Mouse (Mus musculus) intestine, postnatal 0 days (tissue): ENCODE data around the gene Zfp277. TPM values are rescaled to one million over a fixed set of nuclear protein-coding genes. Genes with fewer than 3 reads are reported as not detected.

Experiments
- ATAC-seq: fragments of 200-750 bp; cut with Nextera tagmentation; 2 replicates; pipeline ENCODE4 v1.8.0; 2017; ENCODE audit warnings: mild to moderate bottlenecking, moderate TSS enrichment, moderate library complexity
- H3K27ac ChIP-seq: fragments of 300-500 bp; sonication (generic); 2 replicates; pipeline ENCODE4 v1.5.1; 2014; ENCODE audit warnings: mild to moderate bottlenecking, low read depth, low read length, moderate library complexity
- H3K27me3 ChIP-seq: fragments of 300-500 bp; sonication (generic); replicated peaks from 2 replicates; pipeline ENCODE4 v1.6.1; 2014; ENCODE audit warnings: low read length, mixed read lengths; ENCODE audit not compliant: control insufficient read depth, insufficient read depth
- H3K36me3 ChIP-seq: fragments of 300-500 bp; sonication (generic); 2 replicates; pipeline ENCODE4 v1.6.1; 2014; ENCODE audit warnings: mild to moderate bottlenecking, moderate library complexity; ENCODE audit not compliant: control insufficient read depth, insufficient read depth
- H3K4me1 ChIP-seq: fragments of 300-500 bp; sonication (generic); replicated peaks from 2 replicates; pipeline ENCODE4 v1.6.1; 2014; ENCODE audit warnings: antibody characterized with exemption, low read length, mixed read lengths; ENCODE audit not compliant: control insufficient read depth, insufficient read depth
- H3K4me2 ChIP-seq: fragments of 300-500 bp; sonication (generic); replicated peaks from 2 replicates; pipeline ENCODE4 v1.6.1; 2014; ENCODE audit warnings: low read depth, mild to moderate bottlenecking, moderate library complexity
- H3K4me3 ChIP-seq: fragments of 300-500 bp; sonication (generic); 2 replicates; pipeline ENCODE4 v1.5.1; 2014; ENCODE audit warnings: low read depth, low read length
- H3K9ac ChIP-seq: fragments of 300-500 bp; sonication (generic); 2 replicates; pipeline ENCODE4 v1.6.1; 2014; ENCODE audit warnings: mild to moderate bottlenecking, low read depth, low read length
- H3K9me3 ChIP-seq: fragments of 300-500 bp; sonication (generic); 2 replicates; pipeline ENCODE4 v1.6.1; 2016; ENCODE audit warnings: mixed run types; ENCODE audit not compliant: control insufficient read depth
- CTCF ChIP-seq: sonication (generic); IDR thresholded peaks from 2 replicates; pipeline ENCODE4 v1.5.1; 2016; ENCODE audit warnings: low read depth, mild to moderate bottlenecking, control low read depth, antibody characterized with exemption, moderate library complexity
- WGBS: fragments of 180-500 bp; shearing (Covaris S2); extraction: QIAGEN DNeasy Blood & Tissue Kit; methylation state at CpG from one replicate; pipeline ENCODE4 v1.1.7; 2014; 5-methylcytosine and 5-hydroxymethylcytosine counted together
- polyA plus RNA-seq: library from polyadenylated mRNA; unstranded; fragments of >200 nt; fragmentation: Nextera tagmentation; extraction: Ambion mirVana; gene quantifications from 2 replicates; pipeline ENCODE4 v1.2.1, GENCODE M21; 2015

Gene Zfp277
- polyA plus RNA-seq, 1 experiment from 2014 or later: 19.9 TPM

DNA sequence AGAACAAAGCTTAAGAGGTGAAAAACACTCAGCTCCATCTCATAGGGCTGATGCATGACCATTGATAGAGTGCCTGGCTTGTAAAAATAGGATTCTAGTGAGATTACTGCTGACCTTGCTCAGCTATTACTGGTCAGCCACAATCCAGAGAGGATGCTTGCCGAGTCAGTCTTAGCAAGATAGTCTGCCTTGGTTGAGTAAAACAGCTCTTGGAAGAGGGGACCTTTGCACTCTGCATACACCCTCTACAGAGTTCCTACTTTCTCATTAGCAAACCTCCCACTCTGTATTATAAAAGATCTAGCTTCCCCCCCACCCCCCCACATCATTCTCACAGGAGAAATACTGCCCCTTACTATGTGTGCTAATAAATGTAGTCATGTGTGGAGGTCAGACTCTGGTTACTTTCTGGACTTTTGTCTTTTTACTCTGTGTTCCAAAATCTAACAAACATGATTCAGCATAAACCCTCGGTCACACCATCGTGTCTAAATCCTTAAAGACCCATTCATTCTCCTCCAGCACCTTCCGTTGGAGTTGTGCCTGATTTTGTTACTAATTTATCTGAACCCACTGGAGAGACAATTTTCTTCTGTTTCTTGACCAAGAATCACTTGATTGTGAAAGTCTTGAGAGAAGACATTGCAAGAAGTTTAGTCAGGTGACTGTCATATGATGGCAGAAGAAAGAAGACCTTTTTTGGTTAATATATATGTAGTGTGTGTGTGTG is 164.9 kb downstream of the Zfp277 start:
- Histone ChIP-seq H3K4me2 (no peak overlapping the region), H3K4me3 (no peak overlapping the region), H3K4me1 (no peaks in the 10 kb centered on the region), H3K27me3 (no peaks in the 10 kb centered on the region), H3K27ac (no peak overlapping the region), H3K9me3 (no peaks in the 10 kb centered on the region), H3K36me3 (no peaks in the 10 kb centered on the region), H3K9ac (no peak overlapping the region)
- TF ChIP-seq CTCF: no peak
- ATAC-seq: no peak
- 80% methylated on average over 4 of the region's 4 CpGs for WGBS

DNA sequence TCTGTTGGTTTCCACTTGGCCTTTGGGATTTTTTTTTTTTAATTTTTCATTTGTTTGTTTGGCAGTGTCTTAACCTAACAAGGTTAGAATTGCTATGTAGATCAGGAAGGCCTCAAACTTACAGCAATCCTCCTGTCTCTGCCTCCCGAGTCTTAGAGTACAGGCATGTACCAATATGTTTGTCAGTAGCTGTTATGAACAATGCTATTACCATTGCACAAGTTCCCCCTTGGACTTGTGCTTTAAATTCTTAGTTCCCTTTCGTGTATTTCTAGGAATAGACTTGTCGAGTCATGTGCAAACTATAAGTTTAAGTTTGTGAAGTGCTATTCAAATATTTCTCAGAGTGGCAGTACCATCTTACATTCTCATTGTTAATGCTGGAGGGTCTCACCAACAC is 168.1 kb downstream of the Zfp277 start:
- H3K27me3 ChIP-seq: no peaks in the 10 kb centered on the region
- H3K4me3 ChIP-seq: no peak overlapping the region
- no peak overlapping the region for H3K27ac ChIP-seq
- TF ChIP-seq CTCF: no peak
- no peak overlapping the region for H3K9ac ChIP-seq
- no peaks in the 10 kb centered on the region for H3K4me1 ChIP-seq
- H3K36me3 ChIP-seq: no peaks in the 10 kb centered on the region
- 90% methylated on average over 3 of the region's 3 CpGs for WGBS
- H3K9me3 ChIP-seq: no peaks in the 10 kb centered on the region
- no peak overlapping the region for H3K4me2 ChIP-seq
- ATAC-seq: no peak

DNA sequence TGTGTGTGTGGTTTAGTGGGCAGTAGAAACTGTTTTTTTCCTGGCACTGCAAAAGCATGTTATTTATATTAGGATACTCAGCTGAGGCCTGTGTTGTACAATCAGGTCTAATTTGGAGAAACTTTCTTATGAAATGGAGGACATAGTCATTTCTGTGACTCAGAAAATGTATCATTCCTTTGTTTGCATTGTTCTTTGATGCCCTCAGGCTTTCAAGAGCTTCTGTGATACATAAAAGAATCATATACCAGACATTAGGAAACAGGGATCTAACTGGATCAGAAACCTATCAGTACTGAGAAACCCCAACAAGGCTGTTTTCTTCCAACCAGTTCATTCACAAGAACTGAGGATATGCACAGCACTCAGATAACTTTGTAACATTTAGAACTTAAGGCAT is 170.8 kb downstream of the Zfp277 start:
- H3K9ac ChIP-seq: no peak overlapping the region
- H3K27ac ChIP-seq: no peak overlapping the region
- H3K9me3 ChIP-seq: no peaks in the 10 kb centered on the region
- no peak overlapping the region for H3K4me2 ChIP-seq
- no peak for ATAC-seq
- no peaks in the 10 kb centered on the region for H3K36me3 ChIP-seq
- no peaks in the 10 kb centered on the region for H3K27me3 ChIP-seq
- no peak for TF ChIP-seq CTCF
- no peak overlapping the region for H3K4me3 ChIP-seq
- H3K4me1 ChIP-seq: no peaks in the 10 kb centered on the region

DNA sequence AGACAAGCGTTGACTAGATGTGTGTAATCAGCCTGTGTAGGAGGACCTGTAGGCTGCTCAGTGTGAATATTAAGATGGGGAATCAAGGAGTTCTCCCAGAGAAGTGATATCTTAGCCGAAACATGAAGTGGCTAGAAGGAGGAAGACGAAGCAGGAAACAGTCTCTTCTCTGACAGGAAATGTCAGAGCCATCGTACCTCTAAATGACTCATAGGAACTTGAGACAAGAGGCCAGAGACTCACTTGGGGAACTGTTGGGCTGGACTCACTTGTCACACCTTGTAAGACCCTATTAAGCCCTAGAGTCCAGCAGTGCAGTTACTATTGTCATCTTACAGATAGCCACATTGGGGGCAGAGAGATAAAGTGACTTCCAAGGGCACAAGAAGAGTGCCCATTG is 172.4 kb downstream of the Zfp277 start:
- H3K4me3 ChIP-seq: no peak overlapping the region
- no peak overlapping the region for H3K9ac ChIP-seq
- WGBS: 91% methylated on average over 4 of the region's 4 CpGs
- H3K9me3 ChIP-seq: no peaks in the 10 kb centered on the region
- H3K4me2 ChIP-seq: no peak overlapping the region
- H3K27me3 ChIP-seq: no peaks in the 10 kb centered on the region
- ATAC-seq: no peak
- no peaks in the 10 kb centered on the region for H3K36me3 ChIP-seq
- TF ChIP-seq CTCF: no peak
- no peak overlapping the region for H3K27ac ChIP-seq
- H3K4me1 ChIP-seq: no peaks in the 10 kb centered on the region

DNA sequence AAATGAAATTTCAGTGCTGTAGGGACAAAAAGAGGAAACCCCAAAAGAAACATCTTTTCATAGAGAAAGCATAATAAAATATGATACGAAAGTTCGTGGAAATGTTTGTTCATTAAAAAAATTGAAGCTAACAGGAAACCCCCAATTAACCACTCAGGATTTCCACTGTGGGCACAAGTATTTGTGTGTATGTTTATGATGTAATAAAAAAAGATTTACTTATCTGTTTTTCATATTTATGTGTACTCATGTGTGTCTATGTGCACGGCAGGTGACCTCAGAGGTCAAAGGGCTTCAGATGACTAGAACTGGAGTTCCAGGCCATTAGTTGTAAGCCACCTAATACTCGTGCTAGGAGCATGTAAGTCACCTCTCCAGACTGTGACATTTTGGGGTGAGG is 173.0 kb downstream of the Zfp277 start:
- 70% methylated on average over 4 of the region's 4 CpGs for WGBS
- no peaks in the 10 kb centered on the region for H3K36me3 ChIP-seq
- TF ChIP-seq CTCF: no peak
- no peaks in the 10 kb centered on the region for H3K9me3 ChIP-seq
- no peak overlapping the region for H3K9ac ChIP-seq
- H3K4me2 ChIP-seq: no peak overlapping the region
- H3K4me1 ChIP-seq: no peaks in the 10 kb centered on the region
- no peak for ATAC-seq
- H3K27me3 ChIP-seq: no peaks in the 10 kb centered on the region
- no peak overlapping the region for H3K4me3 ChIP-seq
- H3K27ac ChIP-seq: no peak overlapping the region

DNA sequence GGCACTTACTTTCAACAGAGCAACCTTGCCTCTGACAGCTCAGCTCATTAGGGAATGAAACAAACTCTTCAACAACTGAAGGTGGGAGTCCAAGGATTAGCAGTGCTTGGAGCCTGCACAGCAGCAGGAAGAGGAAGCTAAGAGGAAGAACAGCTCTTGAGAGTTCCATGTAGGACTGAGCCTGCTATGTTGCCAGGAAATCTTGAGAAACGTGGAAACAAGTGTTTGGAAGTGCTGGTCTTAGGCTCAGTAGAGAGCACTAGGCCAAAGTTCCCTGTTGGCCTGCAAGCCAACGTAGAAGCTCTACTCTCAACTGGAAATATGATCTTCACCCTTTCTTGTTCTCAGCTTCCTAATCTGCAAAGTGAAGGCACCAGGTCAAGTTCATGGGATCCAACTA is 177.4 kb downstream of the Zfp277 start:
- TF ChIP-seq CTCF: no peak
- no peak overlapping the region for H3K27ac ChIP-seq
- no peak for ATAC-seq
- H3K4me3 ChIP-seq: no peak overlapping the region
- no peak overlapping the region for H3K4me2 ChIP-seq
- no peaks in the 10 kb centered on the region for H3K36me3 ChIP-seq
- H3K4me1 ChIP-seq: no peaks in the 10 kb centered on the region
- 58% methylated on average over 2 of the region's 2 CpGs for WGBS
- no peaks in the 10 kb centered on the region for H3K9me3 ChIP-seq
- no peaks in the 10 kb centered on the region for H3K27me3 ChIP-seq
- no peak overlapping the region for H3K9ac ChIP-seq

Other genes starting within 250 kb of the Zfp277 start
- gene Lsmem1, start 246.4 kb downstream of the Zfp277 start, polyA plus RNA-seq: not detected in 2 replicates
- gene Ifrd1, start 197.4 kb downstream of the Zfp277 start, polyA plus RNA-seq: 98.3 and 113 TPM in 2 replicates
- 1.8 and 2.6 TPM in 2 replicates for gene Dock4, start 50 bp upstream of the Zfp277 start, polyA plus RNA-seq